Mouse (Mus musculus): Measurements from ENCODE around the gene Mroh2a. TPM values are rescaled to one million over a fixed set of nuclear protein-coding genes. Genes with fewer than 3 reads are reported as not detected.

Gene Mroh2a
- polyA plus RNA-seq, 2 experiments from 2014 or later, result 1.4 to 2.5 TPM

GRCm38 (mm10) chr1:88296171-88296920 lies 69.6 kb downstream of the Mroh2a start:
- ATAC-seq, result peak; percentile 22

GRCm38 (mm10) chr1:88297480-88298258 lies 70.9 kb downstream of the Mroh2a start:
- no peak for ATAC-seq

GRCm38 (mm10) chr1:88298686-88299528 lies 72.1 kb downstream of the Mroh2a start:
- no peak for ATAC-seq

GRCm38 (mm10) chr1:88299529-88299945 lies 72.8 kb downstream of the Mroh2a start:
- ATAC-seq, result no peak

GRCm38 (mm10) chr1:88300301-88301050 lies 73.7 kb downstream of the Mroh2a start:
- no peak for ATAC-seq

GRCm38 (mm10) chr1:88301121-88302014 lies 74.6 kb downstream of the Mroh2a start:
- ATAC-seq, result peak; percentile 64

DNA sequence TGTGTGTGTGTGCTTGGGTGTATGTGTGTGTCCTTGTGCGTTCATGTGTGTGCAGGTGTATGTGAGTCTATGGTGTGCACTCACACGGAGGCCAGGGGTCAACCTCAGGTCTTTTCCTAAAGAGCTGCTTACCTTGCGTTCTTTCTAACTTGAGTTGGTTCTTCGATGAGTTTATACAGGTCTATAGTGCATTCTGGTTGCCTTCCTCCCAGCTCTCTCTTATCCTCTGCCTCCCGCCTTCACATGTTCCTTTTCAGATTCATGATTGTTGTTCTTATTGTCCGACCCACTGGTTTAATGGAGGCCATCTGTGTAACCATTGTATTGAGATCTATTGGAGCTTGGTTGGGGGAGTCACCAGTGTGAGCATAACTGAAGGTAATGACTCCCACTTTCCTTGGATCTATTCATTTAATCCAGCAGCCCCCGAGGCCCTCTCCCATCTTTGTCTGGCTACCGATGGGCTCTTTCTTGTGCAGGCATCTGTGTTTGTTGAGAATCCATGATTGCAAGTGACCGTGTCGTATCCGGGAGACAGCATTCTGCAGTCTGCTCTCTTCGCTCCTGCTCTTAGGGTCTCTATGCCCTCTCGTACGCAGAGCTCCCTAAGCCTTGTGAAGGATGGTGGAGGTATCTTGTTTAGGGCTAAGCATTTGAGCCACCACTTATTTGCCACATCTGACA lies 75.4 kb downstream of the Mroh2a start:
- ATAC-seq, result no peak

GRCm38 (mm10) chr1:88303762-88304161 lies 77.0 kb downstream of the Mroh2a start:
- no peak for ATAC-seq

DNA sequence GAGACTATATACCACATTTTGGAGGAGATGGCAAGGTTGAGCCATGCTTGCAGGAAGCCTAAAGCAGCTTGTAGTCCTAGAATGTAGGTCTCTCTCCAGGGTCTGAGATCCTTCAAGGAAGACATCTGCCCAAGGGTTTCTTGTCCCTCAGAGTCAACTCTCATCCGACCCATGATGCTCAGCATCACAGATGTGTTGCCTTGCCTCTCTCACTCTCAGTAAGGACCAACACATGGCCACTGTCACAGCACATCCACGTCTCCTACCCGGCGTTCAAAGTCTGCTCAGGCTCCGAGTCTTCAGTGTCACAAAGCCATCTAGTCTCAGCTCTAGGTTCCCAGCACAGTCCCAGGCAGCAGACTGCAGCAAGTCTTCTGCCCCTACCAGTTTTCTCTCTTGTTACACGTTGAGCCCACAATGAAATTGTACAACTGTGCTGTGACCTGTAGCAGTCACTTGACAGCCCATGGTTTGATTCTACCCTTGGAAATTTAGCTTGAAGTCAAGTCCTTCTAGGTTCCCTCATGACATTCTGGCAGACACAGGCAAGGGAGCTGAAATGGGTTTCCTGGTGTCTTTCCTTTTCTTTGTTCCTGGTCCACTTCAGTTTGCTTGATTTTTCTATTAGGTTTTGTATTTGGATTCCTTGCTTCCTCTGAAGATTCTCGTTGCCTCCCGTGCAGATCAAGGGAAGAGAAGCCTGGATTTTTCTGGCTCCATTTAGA lies 77.6 kb downstream of the Mroh2a start:
- ATAC-seq, result no peak

GRCm38 (mm10) chr1:88305018-88305795 lies 78.4 kb downstream of the Mroh2a start:
- ATAC-seq, result no peak

DNA sequence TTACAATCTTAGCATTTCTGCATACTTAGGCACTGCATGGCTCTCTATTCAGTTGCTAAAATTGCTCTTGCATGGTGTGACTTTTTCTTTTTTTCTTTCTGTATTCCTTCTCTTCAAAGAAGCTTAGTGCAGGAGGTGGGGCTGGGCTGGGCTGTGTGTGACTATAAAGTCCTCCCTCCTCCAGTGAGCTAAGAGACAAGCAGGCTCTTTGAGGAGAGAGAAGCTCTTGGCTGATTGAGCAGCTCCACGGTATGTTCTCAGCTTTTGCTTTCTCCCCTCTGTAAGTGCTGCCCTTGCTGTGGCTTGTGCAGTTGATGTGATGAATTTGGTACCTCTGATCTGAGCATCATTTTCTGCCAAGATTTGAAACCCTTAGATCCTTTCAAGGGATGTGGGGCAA lies 79.8 kb downstream of the Mroh2a start:
- no peak for ATAC-seq

DNA sequence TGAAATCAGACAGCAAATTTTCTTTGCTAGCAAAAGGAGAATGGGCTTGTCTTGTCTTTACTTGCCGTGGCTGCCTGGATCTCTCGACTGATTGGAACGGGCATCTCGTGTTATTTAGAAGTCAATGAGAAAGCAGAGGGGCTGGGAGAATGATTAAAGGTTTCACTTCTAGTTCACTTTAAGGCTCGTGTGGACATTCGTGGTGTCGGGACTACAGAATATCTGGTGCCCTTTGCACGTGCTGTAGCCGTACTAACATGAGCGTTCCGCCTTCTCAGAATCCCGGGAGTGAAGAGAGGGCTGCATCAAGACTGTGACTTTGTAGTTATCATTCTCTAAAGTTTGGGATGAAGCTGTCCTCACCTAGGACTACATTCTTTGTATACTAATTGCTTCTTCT lies 80.4 kb downstream of the Mroh2a start:
- ATAC-seq, result no peak

- no peak for ATAC-seq
Observed at GRCm38 (mm10) chr1:88309020-88309419, 82.2 kb downstream of the Mroh2a start.

- no peak for ATAC-seq
Observed at GRCm38 (mm10) chr1:88309905-88310304, 83.1 kb downstream of the Mroh2a start.

DNA sequence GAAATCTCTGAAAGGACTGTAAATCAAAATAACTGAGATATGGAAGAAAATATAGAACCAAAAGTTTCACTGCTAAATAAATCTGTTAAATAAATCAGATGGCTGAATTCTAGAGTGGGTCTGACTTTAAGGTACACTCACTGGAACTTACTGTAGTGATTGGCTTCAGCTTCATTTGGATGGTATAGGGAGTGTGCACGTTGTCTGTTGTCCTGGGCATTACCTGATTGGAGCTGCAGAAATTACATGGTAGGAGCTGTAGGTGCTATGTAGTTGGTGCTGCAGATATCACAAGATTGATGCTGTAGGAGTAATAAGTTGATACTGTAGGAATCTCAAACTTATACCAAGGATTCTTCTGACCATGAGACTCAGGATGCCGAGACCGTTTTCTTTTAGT lies 83.6 kb downstream of the Mroh2a start:
- ATAC-seq, result no peak
